Mouse (Mus musculus) heart, adult 2 months (tissue): Measurements from ENCODE around the gene Col3a1. TPM values are rescaled to one million over a fixed set of nuclear protein-coding genes. Genes with fewer than 3 reads are reported as not detected.

Experiments used
- DNase-seq, 2 experiments: peaks; one replicate each; pipeline ENCODE4 v3.0.0; 2021
- H3K27ac ChIP-seq: fragments of 200-600 bp; 2 replicates; pipeline ENCODE4 v1.8.1; 2022
- H3K27me3 ChIP-seq: fragments of 200-500 bp; 2 replicates; pipeline ENCODE4 v1.6.1; 2012; ENCODE audit warnings: mild to moderate bottlenecking, low read length, inconsistent platforms, mixed read lengths; ENCODE audit not compliant: control insufficient read depth, insufficient read depth
- H3K36me3 ChIP-seq: fragments of 200-500 bp; 2 replicates; pipeline ENCODE4 v1.6.1; 2012; ENCODE audit warnings: low read length, inconsistent platforms; ENCODE audit not compliant: control insufficient read depth, insufficient read depth
- H3K4me1 ChIP-seq: fragments of 200-500 bp; 2 replicates; pipeline ENCODE4 v1.6.1; 2011; ENCODE audit warnings: low read length; ENCODE audit not compliant: control insufficient read depth, insufficient read depth
- H3K4me3 ChIP-seq: fragments of 200-600 bp; 2 replicates; pipeline ENCODE4 v1.8.1; 2022
- H3K79me2 ChIP-seq: fragments of 200-500 bp; replicated peaks from 2 replicates; pipeline ENCODE4 v1.6.1; 2012; ENCODE audit warnings: mild to moderate bottlenecking, inconsistent platforms, low read length, moderate library complexity, mixed read lengths; ENCODE audit not compliant: control insufficient read depth, insufficient read depth
- H3K9ac ChIP-seq: fragments of 200-500 bp; 2 replicates; pipeline ENCODE4 v1.6.1; 2012; ENCODE audit warnings: low read depth, mild to moderate bottlenecking, control low read depth, inconsistent platforms, low read length, mixed read lengths
- CTCF ChIP-seq: fragments of 200-600 bp; IDR thresholded peaks from 2 replicates; pipeline ENCODE4 v1.8.1; 2022; ENCODE audit warnings: antibody characterized with exemption, mild to moderate bottlenecking, moderate library complexity
- EP300 ChIP-seq: fragments of 200-500 bp; IDR thresholded peaks from 2 replicates; pipeline ENCODE4 v1.6.1; 2011; ENCODE audit warnings: low read depth, low read length, control low read depth; ENCODE audit not compliant: insufficient read depth
- POLR2A ChIP-seq: fragments of 200-500 bp; IDR thresholded peaks from 2 replicates; pipeline ENCODE4 v1.6.1; 2011; ENCODE audit warnings: mild to moderate bottlenecking, low read depth, low read length, control low read depth; ENCODE audit not compliant: insufficient read depth
- WGBS: fragments of 180-500 bp; shearing (Covaris S2); methylation state at CpG from one replicate; pipeline ENCODE4 v1.1.7; 2018; 5-methylcytosine and 5-hydroxymethylcytosine counted together
- intact Hi-C: fragments of 180-260 bp; cut with DNase I; formaldehyde crosslinking; loops from one replicate; pipeline ENCODE4 v1.15.1; 2025
- long read RNA-seq: library from polyadenylated mRNA; stranded (forward); transcript quantifications from one replicate; pipeline ENCODE4 v2.0.0, GENCODE M21; 2021
- polyA plus RNA-seq: library from polyadenylated mRNA; depleted of rRNA; stranded (reverse); fragments of >200 nt; gene quantifications from 2 replicates; pipeline ENCODE4 v1.2.3, GENCODE M21; 2012; rRNA removed
- total RNA-seq, 2 experiments: library from RNA; stranded (reverse); gene quantifications; 2 replicates each; pipeline ENCODE4 v1.2.3; 2021

Col3a1 gene
- total RNA-seq (100 to 1,000 TPM in 1 of 2 experiments, 10 to 100 TPM in 1; 77.8 to 183 TPM), polyA plus RNA-seq (78.8 and 130 TPM in 2 replicates)
- long read RNA-seq, full-length matches to known transcripts, result 446 of 534 reads
- long read RNA-seq, partial matches to known transcripts, result 63 of 534 reads
- long read RNA-seq, other reads (novel, unspliced or antisense), result 25 of 534 reads

DNA sequence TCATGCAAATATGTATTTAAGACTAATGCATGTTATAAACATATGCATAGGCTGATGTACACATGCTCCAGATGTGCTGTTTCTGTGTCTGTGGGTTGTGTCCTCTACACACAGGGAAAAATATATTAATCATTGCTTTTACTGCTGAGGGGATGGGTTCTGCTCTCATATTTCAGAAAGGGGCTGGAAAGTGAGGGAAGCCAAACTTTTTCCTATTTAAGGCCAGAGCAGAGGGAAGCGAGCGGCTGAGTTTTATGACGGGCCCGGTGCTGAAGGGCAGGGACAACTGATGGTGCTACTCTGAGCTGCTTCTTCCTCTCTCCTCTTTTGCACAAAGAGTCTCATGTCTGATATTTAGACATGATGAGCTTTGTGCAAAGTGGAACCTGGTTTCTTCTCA, at the start of gene Col3a1:
Col3a1 (plus strand) TSS at position 151 of the 400 bp plus-strand sequence.
- 39% methylated on average over 4 of the region's 4 CpGs for WGBS

DNA sequence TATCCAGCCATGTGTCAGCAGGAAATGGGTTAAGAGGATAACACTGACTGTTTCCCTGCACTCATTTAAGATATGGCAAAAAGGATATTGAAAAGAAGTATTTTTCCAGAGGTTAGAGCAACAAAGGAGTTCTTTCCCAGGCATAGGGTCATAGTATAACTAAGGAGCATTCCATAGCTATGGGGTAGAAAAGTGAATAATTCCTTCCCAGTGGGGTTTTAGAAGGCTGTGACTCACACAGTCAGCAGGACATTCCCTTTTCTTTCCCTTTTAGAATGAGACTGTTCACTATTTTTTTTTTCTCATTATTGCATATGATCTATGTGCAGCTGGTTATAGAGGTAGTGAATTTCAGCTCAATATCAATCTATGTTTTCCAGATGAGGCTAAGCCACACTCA, 41.9 kb upstream of the Col3a1 start:
- TF ChIP-seq CTCF, result no peak
- no peak for TF ChIP-seq EP300
- no peak for TF ChIP-seq POLR2A

More for the DNA sequence above, at the start of gene Col3a1:
- peak; percentile 70 to 71 for DNase-seq
- Histone ChIP-seq H3K27ac (peak within 1 kb of the TSS; percentile 80), H3K79me2 (no peaks in the 10 kb centered on the region), H3K4me3 (peak within 1 kb of the TSS; percentile 33), H3K9ac (peak within 1 kb of the TSS; percentile 60; the same call in 1 of the 2 replicates), H3K27me3 (no peaks in the 10 kb centered on the region), H3K4me1 (no peaks in the 10 kb centered on the region; the same call in 1 of the 2 replicates), H3K36me3 (no peaks in the 10 kb centered on the region)
- intact Hi-C loops, result loop anchor here (5.0 to 10.0 kb wide), 3 partner anchors 127 to 1087 kb away; no protein-coding TSS in a partner anchor
- TF ChIP-seq POLR2A (peak; percentile 83), EP300 (no peak)

DNA sequence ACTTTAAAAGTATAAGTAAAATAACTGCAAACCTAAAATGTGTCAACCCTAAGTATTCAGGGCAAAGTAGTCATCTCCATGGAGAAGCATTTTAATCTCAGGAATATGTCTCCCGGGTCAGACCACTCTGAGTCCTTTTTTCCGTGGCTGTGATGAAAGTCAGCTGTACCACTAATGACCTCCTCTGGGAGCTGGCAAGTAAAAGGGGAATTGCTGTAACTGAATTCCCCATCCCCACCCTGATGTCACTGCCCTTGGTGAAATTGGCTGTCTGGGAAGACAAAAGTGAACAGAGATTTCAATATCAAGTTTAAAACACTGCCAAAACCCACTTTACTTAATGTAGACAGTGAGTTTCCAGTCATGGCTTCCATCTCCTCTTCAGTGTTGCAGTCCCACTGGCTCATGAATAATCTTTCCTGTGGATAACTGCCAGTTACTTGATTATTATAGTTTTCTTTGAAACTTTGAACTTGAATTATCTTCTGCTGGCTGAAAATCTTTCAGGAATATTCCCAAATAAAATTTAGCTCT, 35.3 kb upstream of the Col3a1 start:
- WGBS, result 28% methylated on average over 2 of the region's 2 CpGs
- H3K27ac ChIP-seq, result no peak overlapping the region
- DNase-seq, result peak; percentile 27 to 52
- no peaks in the 10 kb centered on the region for H3K36me3 ChIP-seq
- intact Hi-C loops, result no loop called here
- H3K4me1 ChIP-seq, result no peaks in the 10 kb centered on the region
- H3K4me3 ChIP-seq, result no peak overlapping the region
- H3K79me2 ChIP-seq, result no peaks in the 10 kb centered on the region
- H3K9ac ChIP-seq, result no peak overlapping the region
- H3K27me3 ChIP-seq, result no peaks in the 10 kb centered on the region
- TF ChIP-seq POLR2A, result no peak
- no peak for TF ChIP-seq CTCF
- no peak for TF ChIP-seq EP300

More for the DNA sequence above, 41.9 kb upstream of the Col3a1 start:
- Histone ChIP-seq H3K79me2 (no peaks in the 10 kb centered on the region), H3K4me3 (no peak overlapping the region), H3K27ac (no peak overlapping the region), H3K4me1 (no peaks in the 10 kb centered on the region), H3K27me3 (no peaks in the 10 kb centered on the region), H3K9ac (no peak overlapping the region), H3K36me3 (no peaks in the 10 kb centered on the region)
- no peak for DNase-seq
- intact Hi-C loops, result no loop called here

DNA sequence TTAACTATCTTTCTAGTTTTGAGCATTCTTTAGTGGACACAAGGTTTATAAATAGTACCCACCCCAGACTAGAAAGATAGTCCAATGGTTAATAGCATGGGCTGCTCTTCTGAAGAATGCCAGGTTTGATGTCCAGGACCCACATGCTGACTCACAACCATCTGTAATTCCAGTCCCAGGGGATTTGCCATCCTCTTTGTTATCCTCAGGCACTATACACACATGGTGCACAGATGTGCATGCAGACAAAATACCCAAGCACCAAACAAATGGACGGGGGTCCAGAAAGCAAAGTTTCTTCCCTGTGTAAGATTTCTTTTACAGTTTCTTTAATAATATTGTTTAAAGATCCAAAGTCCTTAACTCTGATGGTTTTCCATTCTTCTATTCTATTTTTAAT, 23.4 kb upstream of the Col3a1 start:
- Histone ChIP-seq H3K4me1 (no peaks in the 10 kb centered on the region), H3K27me3 (no peaks in the 10 kb centered on the region), H3K4me3 (no peak overlapping the region), H3K79me2 (no peaks in the 10 kb centered on the region), H3K27ac (no peak overlapping the region), H3K36me3 (no peaks in the 10 kb centered on the region), H3K9ac (no peak overlapping the region)
- no peak for TF ChIP-seq CTCF
- WGBS, result 80% methylated on average over 1 of the region's 1 CpGs
- DNase-seq, result no peak
- intact Hi-C loops, result no loop called here

DNA sequence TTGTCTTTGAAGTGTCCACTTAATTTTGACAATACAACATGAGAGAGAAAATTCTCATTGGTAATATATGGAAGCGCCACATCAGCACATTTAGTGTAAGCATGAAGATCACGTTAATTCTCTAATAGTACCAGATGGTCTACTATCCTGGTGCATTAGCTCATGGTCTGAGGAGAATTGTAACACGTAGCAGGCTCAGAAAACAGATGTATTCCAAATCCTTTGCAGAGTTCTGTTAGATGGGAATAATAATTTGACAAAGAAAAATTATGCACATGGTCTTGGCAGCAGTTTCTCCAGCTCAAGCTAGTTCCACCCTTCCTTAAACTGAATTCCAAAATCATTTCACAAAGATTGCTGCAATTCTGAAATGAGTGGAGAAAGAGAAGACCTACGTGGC, 21.3 kb upstream of the Col3a1 start:
- Histone ChIP-seq H3K27ac (peak overlapping the region; percentile 11; the same call in 1 of the 2 replicates), H3K79me2 (no peaks in the 10 kb centered on the region), H3K4me3 (no peak overlapping the region), H3K9ac (no peak overlapping the region), H3K36me3 (no peaks in the 10 kb centered on the region), H3K27me3 (no peaks in the 10 kb centered on the region), H3K4me1 (no peaks in the 10 kb centered on the region)
- intact Hi-C loops, result no loop called here
- TF ChIP-seq POLR2A (no peak), EP300 (no peak), CTCF (no peak)
- no peak for DNase-seq
- 63% methylated on average over 4 of the region's 4 CpGs for WGBS

DNA sequence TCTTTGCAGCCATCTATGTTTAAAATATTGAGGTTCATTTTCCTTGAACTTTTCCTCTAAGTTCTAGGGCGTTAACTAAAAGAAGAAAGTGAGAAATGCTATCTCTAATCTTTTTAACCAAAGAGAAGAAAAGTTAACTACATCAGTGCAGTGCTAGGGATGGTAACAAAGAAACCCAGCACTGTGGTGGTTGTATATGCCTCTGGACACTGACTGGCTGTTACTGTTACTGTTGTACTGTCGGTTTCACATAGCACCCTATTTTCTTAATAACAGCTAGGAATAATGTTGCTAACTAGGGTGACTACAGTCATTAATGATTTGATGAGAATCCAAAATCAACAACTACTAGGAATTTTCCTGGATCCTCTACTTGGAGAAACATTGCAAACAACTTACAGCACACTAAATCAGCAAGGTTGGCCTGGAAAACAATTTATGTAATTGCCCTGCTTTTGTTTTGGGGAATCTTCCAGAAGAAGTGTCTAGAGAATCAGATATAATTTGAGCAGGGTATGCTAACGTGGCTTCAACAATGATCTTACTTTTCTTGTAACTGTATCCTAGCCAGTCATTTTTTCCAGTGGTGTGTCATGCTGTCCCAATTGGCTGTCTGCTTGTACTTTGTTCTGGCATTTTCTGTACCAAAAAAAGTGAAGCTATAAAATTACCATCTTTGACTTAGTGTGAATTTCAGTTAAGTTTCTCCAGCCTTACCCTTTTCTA, 11.8 kb upstream of the Col3a1 start:
- intact Hi-C loops, result no loop called here
- WGBS, result 43% methylated on average over 3 of the region's 3 CpGs
- TF ChIP-seq EP300, result no peak
- TF ChIP-seq POLR2A, result no peak
- TF ChIP-seq CTCF, result no peak

More for the DNA sequence above, 11.8 kb upstream of the Col3a1 start:
- DNase-seq, result no peak
- H3K27ac ChIP-seq, result peak overlapping the region; percentile 61
- H3K4me3 ChIP-seq, result no peak overlapping the region
- H3K79me2 ChIP-seq, result no peaks in the 10 kb centered on the region
- no peaks in the 10 kb centered on the region for H3K27me3 ChIP-seq
- no peaks in the 10 kb centered on the region; the same call in 1 of the 2 replicates for H3K36me3 ChIP-seq
- H3K9ac ChIP-seq, result no peak overlapping the region
- no peaks in the 10 kb centered on the region for H3K4me1 ChIP-seq
